Mouse (Mus musculus) liver, adult (tissue): Measurements from ENCODE around the gene Hlcs.

Experiments used
- GATA4 ChIP-seq: IDR thresholded peaks from 2 replicates; pipeline ENCODE4 v1.6.1; 2014; ENCODE audit warnings: mild to moderate bottlenecking, low read length; ENCODE audit not compliant: insufficient replicate concordance

The Hlcs gene

DNA sequence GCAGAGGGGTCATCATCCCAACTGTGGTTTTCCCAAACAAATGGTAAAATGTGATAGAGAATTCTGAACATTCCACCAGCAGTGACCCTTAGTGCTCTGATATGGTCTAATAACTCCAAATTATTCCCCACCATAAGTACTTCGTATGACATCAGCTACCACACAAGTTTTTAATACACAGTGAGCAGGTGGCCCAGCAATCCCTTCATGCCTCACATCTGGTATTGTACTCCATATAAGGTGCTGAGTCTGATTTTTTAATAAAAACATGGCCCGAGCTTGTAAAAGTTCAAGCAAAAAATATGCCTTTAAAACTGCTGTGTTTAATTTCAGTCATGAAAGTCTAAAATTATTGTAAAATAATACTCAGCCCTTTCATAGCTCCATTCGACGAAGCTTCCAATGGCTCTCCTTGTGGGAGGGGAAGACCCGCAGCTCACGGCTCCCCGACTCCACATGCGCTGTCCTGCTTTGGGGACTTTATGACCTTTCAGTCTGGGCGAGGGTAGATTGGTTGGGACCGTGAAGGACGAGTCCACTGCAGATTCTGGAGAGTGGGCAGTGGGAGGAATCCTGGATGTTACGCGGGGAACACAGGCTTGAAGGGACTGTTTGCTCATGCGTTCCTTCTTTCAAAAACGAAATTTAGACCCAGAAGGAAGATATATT lies 102.5 kb downstream of the Hlcs start:
- no peak for TF ChIP-seq GATA4

GRCm38 (mm10) chr16:94209626-94210025 lies 103.7 kb downstream of the Hlcs start:
- no peak; the same call in 1 of the 2 replicates for TF ChIP-seq GATA4

DNA sequence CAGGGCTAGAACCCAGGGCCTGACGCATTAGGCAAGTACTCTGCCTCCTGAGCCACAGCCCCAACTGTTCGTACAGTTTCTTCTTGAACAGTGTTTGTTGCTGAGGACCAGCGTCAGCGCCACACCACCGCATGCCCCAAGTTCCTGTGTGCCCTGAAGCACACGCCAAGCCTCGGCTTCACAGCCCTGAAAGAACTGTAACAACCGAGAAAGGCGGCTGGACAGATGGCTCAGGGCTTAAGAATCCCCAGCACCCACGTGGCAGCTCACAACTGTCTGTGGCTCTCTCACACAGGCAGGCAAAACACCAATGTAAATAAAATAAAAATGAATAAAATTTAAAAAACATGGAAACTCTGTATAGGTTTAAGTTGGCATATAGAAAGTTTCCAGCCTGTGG lies 104.5 kb downstream of the Hlcs start:
- TF ChIP-seq GATA4: no peak

- TF ChIP-seq GATA4: no peak
Observed at GRCm38 (mm10) chr16:94208152-94208551, 105.2 kb downstream of the Hlcs start.

GRCm38 (mm10) chr16:94205528-94206484 lies 107.6 kb downstream of the Hlcs start:
- no peak for TF ChIP-seq GATA4

DNA sequence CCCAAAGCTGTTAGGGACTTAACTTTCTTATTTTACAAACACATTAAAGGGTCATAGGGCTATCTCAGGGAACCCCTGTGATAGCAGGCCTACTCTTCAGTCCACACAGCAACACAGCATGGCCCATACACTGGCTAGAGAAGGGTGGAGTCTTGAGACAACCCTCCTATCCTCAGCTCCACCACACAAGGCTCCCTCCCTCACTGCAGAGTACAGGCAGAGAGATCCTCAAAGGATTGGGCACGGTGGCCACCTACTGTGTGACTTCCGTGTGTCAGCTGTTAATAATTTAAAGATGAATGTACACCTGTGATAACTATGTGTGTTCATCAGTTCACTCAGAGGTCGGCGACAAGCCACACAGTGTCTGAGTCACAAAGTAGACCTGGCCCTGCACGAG lies 112.0 kb downstream of the Hlcs start:
- no peak for TF ChIP-seq GATA4

DNA sequence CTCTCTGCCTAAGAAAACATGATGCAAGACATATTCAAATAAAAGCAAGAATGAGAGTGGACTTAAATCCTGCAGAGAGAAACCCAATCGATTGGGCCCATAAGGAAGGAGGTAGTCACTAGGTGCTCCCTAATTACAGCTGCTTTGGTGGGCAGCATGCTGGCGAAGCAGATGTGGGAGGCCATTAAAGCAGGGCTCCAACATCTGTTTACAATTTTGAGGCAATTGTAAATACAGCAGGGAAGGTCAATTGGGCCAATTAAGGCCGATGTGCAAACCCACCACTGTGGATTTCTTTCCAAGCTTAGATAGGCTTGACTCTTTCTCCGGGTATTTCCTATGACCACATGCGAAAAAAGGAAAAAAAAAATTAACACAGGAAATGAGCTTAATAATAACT lies 117.5 kb downstream of the Hlcs start:
- no peak for TF ChIP-seq GATA4

DNA sequence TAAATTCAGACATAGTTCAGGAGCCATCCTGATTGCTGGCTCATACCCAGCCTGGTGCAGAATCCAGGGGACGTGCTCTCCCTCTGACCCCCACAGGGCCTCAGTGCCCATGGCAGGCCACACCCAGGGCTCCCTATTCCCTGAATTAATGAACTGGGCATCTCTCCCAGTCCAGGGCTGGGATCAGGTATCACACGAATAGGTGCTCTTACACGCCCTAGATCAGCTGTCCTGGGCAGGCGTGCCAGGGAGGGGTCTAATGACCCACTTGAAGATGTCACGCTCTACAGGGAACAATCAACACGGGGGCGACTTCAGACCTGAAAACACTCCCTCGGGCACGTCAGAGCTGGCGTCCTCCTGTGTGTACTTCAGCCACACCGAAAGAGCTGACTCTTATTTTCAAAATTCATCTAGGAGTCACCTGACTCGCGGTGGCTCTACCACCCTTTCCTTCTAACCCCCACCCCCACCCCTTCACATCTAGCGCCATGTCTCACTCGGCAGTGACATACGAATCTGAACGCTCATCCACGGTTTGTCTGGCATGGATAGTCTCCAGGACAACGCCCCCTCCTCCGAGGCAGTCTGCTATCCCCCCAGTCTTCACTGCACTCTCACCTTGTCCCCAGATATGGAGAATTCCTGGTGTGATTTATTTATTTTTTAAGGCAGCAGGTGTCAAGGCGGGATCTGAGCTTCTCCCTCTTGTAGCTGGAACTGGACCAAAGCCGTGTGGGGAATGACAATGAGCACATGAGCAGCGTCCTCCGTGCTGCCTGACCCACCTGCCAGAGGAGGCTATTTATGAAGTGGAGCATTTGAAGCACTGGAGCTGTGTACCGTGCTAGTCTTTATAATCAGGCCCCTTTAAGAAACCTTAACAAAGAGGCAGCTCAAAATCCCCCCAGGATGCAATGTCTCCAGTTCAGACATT lies 121.7 kb downstream of the Hlcs start:
- no peak for TF ChIP-seq GATA4

DNA sequence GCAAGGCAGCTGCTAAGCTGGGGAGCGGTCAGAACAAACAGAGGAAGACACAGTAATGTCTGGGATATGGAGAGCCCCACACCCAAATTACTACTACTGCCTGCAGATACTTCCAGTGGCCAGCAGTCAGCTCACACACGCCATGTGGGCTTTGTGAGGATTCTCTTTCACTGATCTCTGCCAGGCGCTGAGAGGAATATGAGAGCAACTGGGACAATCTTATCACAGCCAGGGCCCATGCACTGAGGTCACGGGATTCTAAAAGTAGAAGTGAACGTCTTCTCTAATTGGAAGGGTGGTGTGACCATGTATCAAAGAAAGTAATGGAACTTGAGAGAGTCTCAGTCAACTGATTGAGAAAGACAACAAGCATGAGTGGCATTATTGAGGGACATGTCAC lies 123.1 kb downstream of the Hlcs start:
- TF ChIP-seq GATA4: no peak

GRCm38 (mm10) chr16:94186526-94186925 lies 126.8 kb downstream of the Hlcs start:
- no peak for TF ChIP-seq GATA4

DNA sequence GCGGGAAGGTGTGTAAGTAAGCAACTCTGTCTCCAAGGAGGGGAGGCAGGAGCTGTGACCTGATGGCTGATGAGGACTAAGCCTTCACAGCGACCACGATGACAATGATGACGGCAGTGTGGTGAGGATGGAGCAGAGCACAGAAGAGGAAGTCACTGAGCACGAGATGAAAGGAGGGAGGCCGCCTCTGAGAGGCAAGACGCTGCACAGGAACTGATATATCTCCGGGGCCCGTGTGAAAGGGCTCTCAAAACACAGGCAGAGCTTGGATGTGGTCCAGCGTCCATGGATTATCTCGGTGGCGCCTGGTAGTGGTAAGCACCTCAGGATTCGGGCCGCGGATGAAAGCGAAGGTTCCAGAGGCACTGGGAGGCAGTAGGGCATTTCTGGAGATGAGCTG lies 127.9 kb downstream of the Hlcs start:
- TF ChIP-seq GATA4: no peak

- no peak for TF ChIP-seq GATA4
Observed at GRCm38 (mm10) chr16:94180122-94180870, 133.1 kb downstream of the Hlcs start.

- no peak for TF ChIP-seq GATA4
Observed at GRCm38 (mm10) chr16:94179341-94180121, 133.8 kb downstream of the Hlcs start.
